Mouse (Mus musculus) heart, adult 2 months (tissue): ENCODE measurements around the gene Ptpn6. TPM values are rescaled to one million over a fixed set of nuclear protein-coding genes. Genes with fewer than 3 reads are reported as not detected.
A peak's percentile ranks its signal among the peaks of the same experiment; 100 is the strongest.

ENCODE experiments used
- DNase-seq, 2 experiments: peaks; one replicate each; pipeline ENCODE4 v3.0.0; 2021
- H3K27ac ChIP-seq: fragments of 200-600 bp; 2 replicates; pipeline ENCODE4 v1.8.1; 2022
- H3K27me3 ChIP-seq: fragments of 200-500 bp; 2 replicates; pipeline ENCODE4 v1.6.1; 2012; ENCODE audit warnings: mild to moderate bottlenecking, low read length, inconsistent platforms, mixed read lengths; ENCODE audit not compliant: control insufficient read depth, insufficient read depth
- H3K36me3 ChIP-seq: fragments of 200-500 bp; 2 replicates; pipeline ENCODE4 v1.6.1; 2012; ENCODE audit warnings: low read length, inconsistent platforms; ENCODE audit not compliant: control insufficient read depth, insufficient read depth
- H3K4me1 ChIP-seq: fragments of 200-500 bp; 2 replicates; pipeline ENCODE4 v1.6.1; 2011; ENCODE audit warnings: low read length; ENCODE audit not compliant: control insufficient read depth, insufficient read depth
- H3K4me3 ChIP-seq: fragments of 200-600 bp; 2 replicates; pipeline ENCODE4 v1.8.1; 2022
- H3K79me2 ChIP-seq: fragments of 200-500 bp; replicated peaks from 2 replicates; pipeline ENCODE4 v1.6.1; 2012; ENCODE audit warnings: mild to moderate bottlenecking, inconsistent platforms, low read length, moderate library complexity, mixed read lengths; ENCODE audit not compliant: control insufficient read depth, insufficient read depth
- H3K9ac ChIP-seq: fragments of 200-500 bp; 2 replicates; pipeline ENCODE4 v1.6.1; 2012; ENCODE audit warnings: low read depth, mild to moderate bottlenecking, control low read depth, inconsistent platforms, low read length, mixed read lengths
- CTCF ChIP-seq: fragments of 200-600 bp; IDR thresholded peaks from 2 replicates; pipeline ENCODE4 v1.8.1; 2022; ENCODE audit warnings: antibody characterized with exemption, mild to moderate bottlenecking, moderate library complexity
- EP300 ChIP-seq: fragments of 200-500 bp; IDR thresholded peaks from 2 replicates; pipeline ENCODE4 v1.6.1; 2011; ENCODE audit warnings: low read depth, low read length, control low read depth; ENCODE audit not compliant: insufficient read depth
- POLR2A ChIP-seq: fragments of 200-500 bp; IDR thresholded peaks from 2 replicates; pipeline ENCODE4 v1.6.1; 2011; ENCODE audit warnings: mild to moderate bottlenecking, low read depth, low read length, control low read depth; ENCODE audit not compliant: insufficient read depth
- WGBS: fragments of 180-500 bp; shearing (Covaris S2); methylation state at CpG from one replicate; pipeline ENCODE4 v1.1.7; 2018; 5-methylcytosine and 5-hydroxymethylcytosine counted together
- intact Hi-C: fragments of 180-260 bp; cut with DNase I; formaldehyde crosslinking; loops from one replicate; pipeline ENCODE4 v1.15.1; 2025
- microRNA-seq, 2 experiments: library from miRNA; unstranded; fragments of <30 nt; microRNA quantifications; one replicate each; pipeline ENCODE4 v1.2.0; 2021
- polyA plus RNA-seq: library from polyadenylated mRNA; depleted of rRNA; stranded (reverse); fragments of >200 nt; gene quantifications from 2 replicates; pipeline ENCODE4 v1.2.3, GENCODE M21; 2012; rRNA removed
- total RNA-seq, 2 experiments: library from RNA; stranded (reverse); gene quantifications; 2 replicates each; pipeline ENCODE4 v1.2.3; 2021

Ptpn6 gene
- total and polyA plus RNA-seq, 3 experiments, result 3.1 to 8.2 (median 4.4) TPM

- Histone ChIP-seq H3K4me3 (no peak overlapping the region), H3K79me2 (no peaks in the 10 kb centered on the region; the same call in 1 of the 2 replicates)
- intact Hi-C loops, result no loop called here
These were observed 59.7 kb downstream of the Ptpn6 start for GRCm38 (mm10) chr6:124678769-124679168.

GRCm38 (mm10) chr6:124676171-124676570, 62.3 kb downstream of the Ptpn6 start:
- Histone ChIP-seq H3K27ac (no peak overlapping the region), H3K79me2 (no peaks in the 10 kb centered on the region; the same call in 1 of the 2 replicates), H3K4me3 (no peak overlapping the region), H3K27me3 (no peaks in the 10 kb centered on the region), H3K36me3 (no peaks in the 10 kb centered on the region), H3K4me1 (peaks cover 1% of the 10 kb centered on the region; the same call in 1 of the 2 replicates), H3K9ac (no peak overlapping the region)
- TF ChIP-seq EP300, result no peak
- no peak for TF ChIP-seq POLR2A
- TF ChIP-seq CTCF, result no peak
- 77% methylated on average over 6 of the region's 6 CpGs for WGBS
- no peak for DNase-seq
- intact Hi-C loops, result no loop called here

More at GRCm38 (mm10) chr6:124678769-124679168, 59.7 kb downstream of the Ptpn6 start:
- TF ChIP-seq POLR2A, result no peak
- no peak overlapping the region for H3K9ac ChIP-seq
- no peak for DNase-seq
- no peaks in the 10 kb centered on the region for H3K27me3 ChIP-seq
- no peak overlapping the region for H3K27ac ChIP-seq
- 71% methylated on average over 7 of the region's 7 CpGs for WGBS
- peaks cover 2% of the 10 kb centered on the region; the same call in 1 of the 2 replicates for H3K4me1 ChIP-seq
- no peaks in the 10 kb centered on the region; the same call in 1 of the 2 replicates for H3K36me3 ChIP-seq

- no peak overlapping the region for H3K27ac ChIP-seq
- H3K4me3 ChIP-seq, result no peak overlapping the region
- H3K79me2 ChIP-seq, result no peaks in the 10 kb centered on the region; the same call in 1 of the 2 replicates
- DNase-seq, result no peak
- peaks cover 1% of the 10 kb centered on the region; the same call in 1 of the 2 replicates for H3K4me1 ChIP-seq
- TF ChIP-seq EP300, result no peak
- TF ChIP-seq CTCF, result no peak
- TF ChIP-seq POLR2A, result no peak
- WGBS, result 96% methylated on average over 7 of the region's 7 CpGs
- H3K9ac ChIP-seq, result no peak overlapping the region
- intact Hi-C loops, result no loop called here
- no peaks in the 10 kb centered on the region for H3K36me3 ChIP-seq
- H3K27me3 ChIP-seq, result no peaks in the 10 kb centered on the region
These were observed 63.9 kb downstream of the Ptpn6 start for GRCm38 (mm10) chr6:124674591-124674990.

GRCm38 (mm10) chr6:124673619-124674018, 64.9 kb downstream of the Ptpn6 start:
- Histone ChIP-seq H3K27me3 (no peaks in the 10 kb centered on the region), H3K36me3 (no peaks in the 10 kb centered on the region), H3K9ac (no peak overlapping the region), H3K4me1 (peaks cover 1% of the 10 kb centered on the region; the same call in 1 of the 2 replicates), H3K79me2 (no peaks in the 10 kb centered on the region; the same call in 1 of the 2 replicates), H3K27ac (peak overlapping the region; percentile 51), H3K4me3 (no peak overlapping the region)
- 62% methylated on average over 9 of the region's 9 CpGs for WGBS
- peak; percentile 56 to 69 for DNase-seq
- no peak for TF ChIP-seq POLR2A
- 0 out of 2 replicates have a peak, but pooled peaks have one; percentile 39 for TF ChIP-seq EP300
- TF ChIP-seq CTCF, result 0 out of 2 replicates have a peak, but pooled peaks have one; percentile 5
- intact Hi-C loops, result no loop called here

- TF ChIP-seq CTCF, result no peak
- TF ChIP-seq EP300, result no peak
- TF ChIP-seq POLR2A, result no peak
- H3K4me1 ChIP-seq, result peaks cover 1% of the 10 kb centered on the region; the same call in 1 of the 2 replicates
- H3K36me3 ChIP-seq, result no peaks in the 10 kb centered on the region
- intact Hi-C loops, result no loop called here
- H3K4me3 ChIP-seq, result no peak overlapping the region
- DNase-seq, result no peak
- H3K27ac ChIP-seq, result no peak overlapping the region
- H3K27me3 ChIP-seq, result no peaks in the 10 kb centered on the region
- 48% methylated on average over 6 of the region's 6 CpGs for WGBS
- H3K79me2 ChIP-seq, result no peaks in the 10 kb centered on the region; the same call in 1 of the 2 replicates
- H3K9ac ChIP-seq, result no peak overlapping the region
These were observed 66.4 kb downstream of the Ptpn6 start for GRCm38 (mm10) chr6:124672100-124672499.

Small RNA genes within 50 kb of the gene (microRNA-seq; reads per million reads assigned to microRNA genes)
- 16.2 to 16.8 reads per million in 2 experiments for gene Mir141
- 216 to 246 reads per million in 2 experiments for gene Mir200c

Other genes with a start within 250 kb of the Ptpn6 start
- 1 to 10 TPM; 1.1 to 1.2 TPM for gene C1rl, start 245.6 kb downstream of the Ptpn6 start, total RNA-seq
- 1.3 and 1.5 TPM in 2 replicates for gene C1rl, start 245.6 kb downstream of the Ptpn6 start, polyA plus RNA-seq
- gene C1ra, start 226.3 kb downstream of the Ptpn6 start, total RNA-seq, result 10 to 100 TPM; 10.4 to 12.2 TPM
- gene C1ra, start 226.3 kb downstream of the Ptpn6 start, polyA plus RNA-seq, result 17.3 and 19.5 TPM in 2 replicates
- gene C1s1, start 196.4 kb downstream of the Ptpn6 start, total RNA-seq, result 10 to 100 TPM; 23.0 to 25.1 TPM
- gene C1s1, start 196.4 kb downstream of the Ptpn6 start, polyA plus RNA-seq, result 31.0 and 39.0 TPM in 2 replicates
- gene C1rb, start 168.4 kb downstream of the Ptpn6 start, total RNA-seq, result 1 to 10 TPM; 1.2 to 1.8 TPM
- not detected in 2 replicates for gene C1rb, start 168.4 kb downstream of the Ptpn6 start, polyA plus RNA-seq
- under 1 TPM; 0.26 to 0.48 TPM for gene C1s2, start 102.6 kb downstream of the Ptpn6 start, total RNA-seq
- gene C1s2, start 102.6 kb downstream of the Ptpn6 start, polyA plus RNA-seq, result not detected in 2 replicates
- 10 to 100 TPM; 34.9 to 40.5 TPM for gene Lpcat3, start 75.7 kb downstream of the Ptpn6 start, total RNA-seq
- gene Lpcat3, start 75.7 kb downstream of the Ptpn6 start, polyA plus RNA-seq, result 73.4 and 116 TPM in 2 replicates
- gene Emg1, start 26.5 kb downstream of the Ptpn6 start, total RNA-seq, result 10 to 100 TPM; 71.4 to 78.8 TPM
- 51.8 and 79.0 TPM in 2 replicates for gene Emg1, start 26.5 kb downstream of the Ptpn6 start, polyA plus RNA-seq
- gene Phb2, start 26.4 kb downstream of the Ptpn6 start, total RNA-seq, result 100 to 1,000 TPM; 260 to 292 TPM
- 184 and 200 TPM in 2 replicates for gene Phb2, start 26.4 kb downstream of the Ptpn6 start, polyA plus RNA-seq
- gene Grcc10, start 2.7 kb upstream of the Ptpn6 start, total RNA-seq, result 100 to 1,000 TPM; 280 to 314 TPM
- gene Grcc10, start 2.7 kb upstream of the Ptpn6 start, polyA plus RNA-seq, result 296 and 328 TPM in 2 replicates
- 1 to 10 TPM in 1 of 2 experiments, not detected in 1; 1.9 TPM for gene Gm45234, start 17.3 kb upstream of the Ptpn6 start, total RNA-seq
- not detected in 2 replicates for gene Gm45234, start 17.3 kb upstream of the Ptpn6 start, polyA plus RNA-seq
- gene Atn1, start 17.8 kb upstream of the Ptpn6 start, total RNA-seq, result 10 to 100 TPM; 44.3 to 47.8 TPM
- gene Atn1, start 17.8 kb upstream of the Ptpn6 start, polyA plus RNA-seq, result 24.5 and 32.8 TPM in 2 replicates
- gene Eno2, start 31.0 kb upstream of the Ptpn6 start, total RNA-seq, result 1 to 10 TPM; 2.4 to 2.7 TPM
- 2.4 and 2.7 TPM in 2 replicates for gene Eno2, start 31.0 kb upstream of the Ptpn6 start, polyA plus RNA-seq
- not detected for gene Lrrc23, start 41.0 kb upstream of the Ptpn6 start, total RNA-seq
- gene Lrrc23, start 41.0 kb upstream of the Ptpn6 start, polyA plus RNA-seq, result 0.53 and 3.2 TPM in 2 replicates
- gene Spsb2, start 69.9 kb upstream of the Ptpn6 start, total RNA-seq, result 1 to 10 TPM; 3.2 TPM
- 2.8 and 4.4 TPM in 2 replicates for gene Spsb2, start 69.9 kb upstream of the Ptpn6 start, polyA plus RNA-seq
- 100 to 1,000 TPM; 788 to 884 TPM for gene Tpi1, start 75.6 kb upstream of the Ptpn6 start, total RNA-seq
- gene Tpi1, start 75.6 kb upstream of the Ptpn6 start, polyA plus RNA-seq, result 870 and 1,222 TPM in 2 replicates
- 10 to 100 TPM; 68.4 to 72.3 TPM for gene Usp5, start 90.8 kb upstream of the Ptpn6 start, total RNA-seq
- 51.0 and 74.9 TPM in 2 replicates for gene Usp5, start 90.8 kb upstream of the Ptpn6 start, polyA plus RNA-seq
- gene Cdca3, start 90.8 kb upstream of the Ptpn6 start, total RNA-seq, result under 1 TPM; 0.32 to 0.70 TPM
- gene Cdca3, start 90.8 kb upstream of the Ptpn6 start, polyA plus RNA-seq, result 0.72 and 1.9 TPM in 2 replicates
- 10 to 100 TPM in 1 of 2 experiments, 1 to 10 TPM in 1; 6.1 to 10.9 TPM for gene Gnb3, start 101.6 kb upstream of the Ptpn6 start, total RNA-seq
- gene Gnb3, start 101.6 kb upstream of the Ptpn6 start, polyA plus RNA-seq, result 6.9 and 14.0 TPM in 2 replicates
- 10 to 100 TPM in 1 of 2 experiments, 1 to 10 TPM in 1; 6.9 to 10.6 TPM for gene P3h3, start 119.0 kb upstream of the Ptpn6 start, total RNA-seq
- gene P3h3, start 119.0 kb upstream of the Ptpn6 start, polyA plus RNA-seq, result 15.5 and 16.2 TPM in 2 replicates
- under 1 TPM; 0.41 to 0.44 TPM for gene Gpr162, start 125.3 kb upstream of the Ptpn6 start, total RNA-seq
- 1.0 and 1.4 TPM in 2 replicates for gene Gpr162, start 125.3 kb upstream of the Ptpn6 start, polyA plus RNA-seq
- under 1 TPM; 0.34 to 0.57 TPM for gene Cd4, start 149.5 kb upstream of the Ptpn6 start, total RNA-seq
- gene Cd4, start 149.5 kb upstream of the Ptpn6 start, polyA plus RNA-seq, result 0.53 and 0.66 TPM in 2 replicates
- gene Lag3, start 173.0 kb upstream of the Ptpn6 start, total RNA-seq, result under 1 TPM; 0.32 to 0.34 TPM
- 0.29 and 0.47 TPM in 2 replicates for gene Lag3, start 173.0 kb upstream of the Ptpn6 start, polyA plus RNA-seq
- 100 to 1,000 TPM; 154 to 163 TPM for gene Ptms, start 181.4 kb upstream of the Ptpn6 start, total RNA-seq
- gene Ptms, start 181.4 kb upstream of the Ptpn6 start, polyA plus RNA-seq, result 547 and 614 TPM in 2 replicates
- gene Mlf2, start 192.7 kb upstream of the Ptpn6 start, total RNA-seq, result 100 to 1,000 TPM; 179 to 194 TPM
- gene Mlf2, start 192.7 kb upstream of the Ptpn6 start, polyA plus RNA-seq, result 259 and 275 TPM in 2 replicates
- gene Cops7a, start 226.8 kb upstream of the Ptpn6 start, total RNA-seq, result 10 to 100 TPM; 83.2 to 99.8 TPM
- gene Cops7a, start 226.8 kb upstream of the Ptpn6 start, polyA plus RNA-seq, result 208 and 238 TPM in 2 replicates